8 mouse cellular contexts compared by ENCODE assay signal in genomic region chr5:113138319-113139063, GRCm38 (mm10). TPM values are rescaled to one million over a fixed set of nuclear protein-coding genes. Genes with fewer than 3 reads are reported as not detected.
A peak's percentile ranks its signal among the peaks of the same experiment; 100 is the strongest.
DNase-seq lines count a peak whose midpoint lies in the region; ATAC-seq and TF ChIP-seq lines count a peak whose summit lies in the region.

No protein-coding gene starts in this region.

- no peak for TF ChIP-seq EP300 in heart, postnatal 0 days (IDR thresholded peaks at IDR 0.05; ENCODE audit: low read depth)

- ATAC-seq in heart, postnatal 0 days (ENCODE audit: insufficient read depth, low read depth): peak; percentile 66

- DNase-seq in ovary, postnatal 36 days (ENCODE audit: low spot score): peak; percentile 52
- DNase-seq in ovary, postnatal 10 days (ENCODE audit: low spot score): no peak
- DNase-seq in heart, postnatal 0 days (ENCODE audit: low spot score): peak; percentile 78
- peak; percentile 75 for DNase-seq in kidney, postnatal 14 days
- DNase-seq in lung, postnatal 36 days: peak; percentile 76
- DNase-seq in right cerebral cortex, adult 18-20 months: peak; percentile 56
- no peak for DNase-seq in frontal cortex, postnatal 14 days (ENCODE audit: low spot score in 2 of 2)

- TF ChIP-seq CTCF in embryonic fibroblast, embryonic 13.5 days (IDR thresholded peaks at IDR 0.05; ENCODE audit: borderline replicate concordance, insufficient read depth, low read length): 0 out of 2 replicates have a peak, but pooled peaks have one; percentile 12
- TF ChIP-seq CTCF in heart, postnatal 0 days (IDR thresholded peaks at IDR 0.05; ENCODE audit: low read depth): peak; percentile 53

- no peak for TF ChIP-seq POLR2A in embryonic fibroblast, embryonic 13.5 days (IDR thresholded peaks at IDR 0.05; ENCODE audit: low read depth, low read length)

- WGBS in heart, postnatal 0 days: under 1% methylated on average over 38 of the region's 43 CpGs

- H3K4me3 ChIP-seq in embryonic fibroblast, embryonic 13.5 days (ENCODE audit: insufficient read depth, low read length): peak overlapping the region; percentile 49
- peak overlapping the region; percentile 62 for H3K4me3 ChIP-seq in heart, postnatal 0 days (ENCODE audit: low read depth, low read length)

- no peaks in the 10 kb centered on the region for H3K27me3 ChIP-seq in heart, postnatal 0 days (ENCODE audit: control insufficient read depth, insufficient read depth, low read length)

- peaks cover 12% of the 10 kb centered on the region for H3K4me1 ChIP-seq in embryonic fibroblast, embryonic 13.5 days (ENCODE audit: control insufficient read depth, insufficient read depth, low read length)
- peaks cover 33% of the 10 kb centered on the region for H3K4me1 ChIP-seq in heart, postnatal 0 days (ENCODE audit: control insufficient read depth, insufficient read depth)

- H3K4me2 ChIP-seq in heart, postnatal 0 days (ENCODE audit: low read depth, low read length): peak overlapping the region; percentile 83

- H3K27ac ChIP-seq in embryonic fibroblast, embryonic 13.5 days (ENCODE audit: insufficient read depth, low read length): no peak overlapping the region
- H3K27ac ChIP-seq in heart, postnatal 0 days (ENCODE audit: low read depth): peak overlapping the region; percentile 94

- 0 out of 2 replicates have a peak, but pooled peaks cover 5% of the 10 kb centered on the region for H3K9me3 ChIP-seq in heart, postnatal 0 days (replicated peaks; ENCODE audit: control insufficient read depth, low read length)

- H3K36me3 ChIP-seq in heart, postnatal 0 days (replicated peaks; ENCODE audit: control insufficient read depth, insufficient read depth, low read length): no peaks in the 10 kb centered on the region

- H3K9ac ChIP-seq in heart, postnatal 0 days (replicated peaks; ENCODE audit: low read depth, low read length): peak overlapping the region; percentile 75

RNA-seq across cellular contexts. Expression of gene Crybb3, which starts 57.1 kb away (rescaled TPM):
- 1.3 TPM in 1 of 2 replicates, not detected in the other for polyA plus RNA-seq in embryonic fibroblast, embryonic 13.5 days (2011; ENCODE audit: insufficient read length, low read depth, missing spikeins)
- total RNA-seq in heart, postnatal 0 days (2014; rRNA removed; ENCODE audit: low replicate concordance): not detected in 2 replicates
- 0.77 and 0.89 TPM in 2 replicates for polyA plus RNA-seq in heart, postnatal 0 days (2015; fragmentation: Nextera tagmentation; extraction: Ambion mirVana)

Comparison
In these comparisons a context has a peak if more than half of its experiments do, and no peak if none do; other contexts are left out.
1. DNase-seq: peak in ovary, postnatal 36 days (single experiment), heart, postnatal 0 days (single experiment), kidney, postnatal 14 days (single experiment), lung, postnatal 36 days (single experiment) and right cerebral cortex, adult 18-20 months (single experiment); none in ovary, postnatal 10 days (single experiment) and frontal cortex, postnatal 14 days (0 of 2).